Mouse (Mus musculus) c-Kit-negative CD71-positive TER-119-positive erythroid progenitor cells, embryonic 14.5 days (primary cell): ENCODE results near the gene Lao1.

ENCODE experiments used
- DNase-seq: peaks from one replicate; pipeline ENCODE4 v3.0.0-alpha.2; 2013; ENCODE audit warnings: low read depth, low spot score

The Lao1 gene

GRCm38 (mm10) chr4:119014997-119015396, 53.6 kb downstream of the Lao1 start:
- no peak for DNase-seq

DNA sequence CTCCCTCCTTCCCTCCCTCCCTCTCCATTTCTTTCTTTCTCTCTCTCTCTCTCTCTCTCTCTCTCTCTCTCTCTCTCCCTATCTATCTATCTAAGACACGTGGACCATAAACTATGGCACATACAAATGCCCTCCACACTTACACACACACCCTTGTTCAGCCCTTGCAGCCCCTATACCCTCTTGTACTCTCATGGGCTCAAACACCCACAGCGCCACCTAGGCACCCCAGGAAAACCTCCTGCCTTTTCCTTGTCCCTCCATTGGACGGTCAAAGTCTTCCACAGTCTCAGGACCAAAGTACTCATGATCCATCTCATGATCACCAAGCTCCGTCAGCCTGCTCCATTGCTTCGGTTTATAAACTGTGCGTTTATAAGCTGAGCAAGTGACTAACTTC, 54.2 kb downstream of the Lao1 start:
- no peak for DNase-seq

- no peak for DNase-seq
Measured at GRCm38 (mm10) chr4:119017078-119017477, 55.7 kb downstream of the Lao1 start.
